Mouse (Mus musculus) thymus, adult 2 months (tissue): ENCODE data around the gene Tdo2. TPM values are rescaled to one million over a fixed set of nuclear protein-coding genes. Genes with fewer than 3 reads are reported as not detected.
A peak's percentile ranks its signal among the peaks of the same experiment; 100 is the strongest.

Experiments used
- DNase-seq: peaks from one replicate; pipeline ENCODE4 v3.0.0; 2021
- H3K27ac ChIP-seq: fragments of 200-500 bp; 2 replicates; pipeline ENCODE4 v1.5.1; 2012; ENCODE audit warnings: low read length, control low read depth; ENCODE audit not compliant: control insufficient read depth, insufficient read depth
- H3K27me3 ChIP-seq: fragments of 200-500 bp; 2 replicates; pipeline ENCODE4 v1.6.1; 2012; ENCODE audit warnings: mild to moderate bottlenecking, low read length, moderate library complexity, mixed read lengths; ENCODE audit not compliant: control insufficient read depth, insufficient read depth
- H3K36me3 ChIP-seq: fragments of 200-500 bp; 2 replicates; pipeline ENCODE4 v1.6.1; 2012; ENCODE audit warnings: mild to moderate bottlenecking, low read length, moderate library complexity; ENCODE audit not compliant: control insufficient read depth, insufficient read depth
- H3K4me1 ChIP-seq: fragments of 200-500 bp; replicated peaks from 2 replicates; pipeline ENCODE4 v1.6.1; 2012; ENCODE audit warnings: low read length; ENCODE audit not compliant: control insufficient read depth, insufficient read depth
- H3K4me3 ChIP-seq: fragments of 200-500 bp; 2 replicates; pipeline ENCODE4 v1.5.1; 2012; ENCODE audit warnings: mild to moderate bottlenecking, low read length, control low read depth, moderate library complexity; ENCODE audit not compliant: control insufficient read depth, insufficient read depth
- CTCF ChIP-seq: fragments of 200-500 bp; IDR thresholded peaks from 2 replicates; pipeline ENCODE4 v1.5.1; 2012; ENCODE audit warnings: mild to moderate bottlenecking, control low read depth, low read length, moderate library complexity, borderline replicate concordance; ENCODE audit not compliant: control insufficient read depth, poor library complexity, insufficient read depth; ENCODE audit errors: extremely low read depth
- POLR2A ChIP-seq: fragments of 200-500 bp; IDR thresholded peaks from 2 replicates; pipeline ENCODE4 v1.6.1; 2012; ENCODE audit warnings: mild to moderate bottlenecking, low read length, control low read depth, moderate library complexity; ENCODE audit not compliant: control insufficient read depth, poor library complexity, insufficient read depth; ENCODE audit errors: extremely low read depth
- WGBS: fragments of 180-500 bp; shearing (Covaris S2); methylation state at CpG from one replicate; pipeline ENCODE4 v1.1.7; 2018; 5-methylcytosine and 5-hydroxymethylcytosine counted together
- polyA plus RNA-seq: library from polyadenylated mRNA; depleted of rRNA; stranded (reverse); fragments of >200 nt; gene quantifications from 2 replicates; pipeline ENCODE4 v1.2.3, GENCODE M21; 2012

Tdo2 gene
- polyA plus RNA-seq, 1 experiment: 1.1 TPM

- Histone ChIP-seq H3K4me3 (peak within 1 kb of the TSS; percentile 78), H3K4me1 (no peaks in the 10 kb centered on the region), H3K27ac (peak within 1 kb of the TSS; percentile 67), H3K27me3 (no peaks in the 10 kb centered on the region), H3K36me3 (no peaks in the 10 kb centered on the region)
- peak; percentile 61 for TF ChIP-seq CTCF
- peak; percentile 54; the same call in 1 of the 2 replicates for TF ChIP-seq POLR2A
- 10% methylated on average over 27 of the region's 27 CpGs for WGBS
- DNase-seq: peak; percentile 86
These were observed 43.6 kb downstream of the Tdo2 start, which contains the start of gene Ctso for GRCm38 (mm10) chr3:81932141-81933101. Gene Ctso (plus strand): TSS chr3:81932601.

GRCm38 (mm10) chr3:81931695-81932094 is 44.3 kb downstream of the Tdo2 start:
- DNase-seq: no peak
- Histone ChIP-seq H3K4me3 (no peak overlapping the region), H3K36me3 (no peaks in the 10 kb centered on the region), H3K27me3 (no peaks in the 10 kb centered on the region), H3K4me1 (0 out of 2 replicates have a peak, but pooled peaks cover 3% of the 10 kb centered on the region), H3K27ac (no peak overlapping the region)
- TF ChIP-seq CTCF (no peak), POLR2A (no peak)
- WGBS: 71% methylated on average over 3 of the region's 3 CpGs

- Histone ChIP-seq H3K27me3 (no peaks in the 10 kb centered on the region), H3K27ac (no peak overlapping the region), H3K4me3 (no peak overlapping the region), H3K36me3 (no peaks in the 10 kb centered on the region), H3K4me1 (0 out of 2 replicates have a peak, but pooled peaks cover 3% of the 10 kb centered on the region)
- TF ChIP-seq CTCF: no peak
- DNase-seq: no peak
- 80% methylated on average over 1 of the region's 1 CpGs for WGBS
These were observed 46.9 kb downstream of the Tdo2 start for GRCm38 (mm10) chr3:81929073-81929472.

GRCm38 (mm10) chr3:81926764-81927325 is 49.2 kb downstream of the Tdo2 start:
- Histone ChIP-seq H3K4me3 (no peak overlapping the region), H3K36me3 (no peaks in the 10 kb centered on the region), H3K27me3 (no peaks in the 10 kb centered on the region), H3K4me1 (peaks cover 6% of the 10 kb centered on the region; the same call in 1 of the 2 replicates), H3K27ac (peak overlapping the region; percentile 47; the same call in 1 of the 2 replicates)
- WGBS: 89% methylated on average over 9 of the region's 9 CpGs
- TF ChIP-seq POLR2A (no peak), CTCF (no peak)
- DNase-seq: no peak

GRCm38 (mm10) chr3:81925856-81926255 is 50.1 kb downstream of the Tdo2 start:
- under 1% methylated on average over 5 of the region's 5 CpGs for WGBS
- Histone ChIP-seq H3K4me1 (peaks cover 6% of the 10 kb centered on the region; the same call in 1 of the 2 replicates), H3K4me3 (no peak overlapping the region), H3K27me3 (no peaks in the 10 kb centered on the region), H3K36me3 (no peaks in the 10 kb centered on the region), H3K27ac (no peak overlapping the region)
- DNase-seq: peak; percentile 51
- TF ChIP-seq CTCF (no peak), POLR2A (no peak)

GRCm38 (mm10) chr3:81924931-81925330 is 51.1 kb downstream of the Tdo2 start:
- H3K4me1 ChIP-seq: peaks cover 6% of the 10 kb centered on the region; the same call in 1 of the 2 replicates
- H3K27ac ChIP-seq: no peak overlapping the region
- WGBS: 0% methylated on average over 1 of the region's 1 CpGs
- no peaks in the 10 kb centered on the region for H3K27me3 ChIP-seq
- H3K36me3 ChIP-seq: no peaks in the 10 kb centered on the region
- TF ChIP-seq CTCF: no peak
- no peak for TF ChIP-seq POLR2A
- H3K4me3 ChIP-seq: no peak overlapping the region
- peak; percentile 49 for DNase-seq
